Mouse (Mus musculus) brain, embryonic 14.5 days (tissue): Measurements from ENCODE around the gene Primpol.

ENCODE experiments used
- CTCF ChIP-seq: fragments of 200-500 bp; IDR thresholded peaks from 2 replicates; pipeline ENCODE4 v1.5.1; 2012; ENCODE audit warnings: inconsistent platforms, mild to moderate bottlenecking, moderate library complexity, borderline replicate concordance; ENCODE audit not compliant: insufficient read depth, insufficient read length; ENCODE audit errors: extremely low read depth
- POLR2A ChIP-seq: fragments of 200-500 bp; IDR thresholded peaks from 2 replicates; pipeline ENCODE4 v1.6.1; 2012; ENCODE audit warnings: mild to moderate bottlenecking, inconsistent platforms, borderline replicate concordance; ENCODE audit not compliant: poor library complexity, insufficient read depth, insufficient read length, severe bottlenecking; ENCODE audit errors: extremely low read depth

DNA sequence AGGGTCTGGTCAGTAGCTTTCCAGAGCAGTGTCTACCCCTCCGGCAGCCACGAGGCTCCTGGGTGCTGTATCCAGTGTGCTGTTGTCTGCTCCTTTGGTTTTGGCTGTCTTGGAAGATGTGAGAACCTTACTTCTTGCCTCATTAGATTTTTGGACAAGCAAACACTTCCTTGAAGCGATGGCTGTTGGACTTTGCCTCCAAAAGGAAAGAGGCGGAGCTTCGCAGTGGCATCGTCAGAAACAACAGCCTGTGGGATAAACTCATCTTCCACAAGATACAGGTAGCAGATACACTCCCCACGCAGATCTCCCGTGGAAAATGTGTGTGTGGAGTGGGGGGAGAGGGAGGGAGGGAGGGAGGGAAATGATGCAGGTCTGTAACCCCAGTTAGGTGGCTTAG is 90.9 kb downstream of the Primpol start:
- TF ChIP-seq POLR2A (no peak), CTCF (no peak)
